Mouse (Mus musculus): Measurements from ENCODE around the gene Foxred1.

Gene Foxred1

DNA sequence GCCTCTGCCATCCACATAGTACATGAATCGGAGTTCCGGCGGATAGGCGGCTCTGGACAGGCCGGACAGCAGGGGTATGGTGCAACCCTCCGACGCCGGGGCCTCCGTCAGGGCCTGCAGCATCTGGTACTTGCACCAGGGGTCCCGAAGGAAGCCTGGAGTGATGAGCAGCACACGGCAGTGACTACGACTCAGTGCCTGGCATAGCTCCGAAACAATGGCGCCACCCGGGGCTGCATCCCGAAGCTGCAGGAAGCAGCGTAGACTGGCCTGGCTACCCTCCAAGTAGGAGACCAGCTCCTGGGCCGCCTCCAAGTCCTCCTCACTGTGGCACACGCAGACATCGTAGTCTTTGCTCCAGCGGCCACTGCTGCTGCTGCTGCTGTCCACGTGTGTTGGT is 22.2 kb downstream of the Foxred1 start:
- peak; percentile 36 for DNase-seq

GRCm38 (mm10) chr9:35187351-35187903 is 23.4 kb downstream of the Foxred1 start:
- DNase-seq = no peak

DNA sequence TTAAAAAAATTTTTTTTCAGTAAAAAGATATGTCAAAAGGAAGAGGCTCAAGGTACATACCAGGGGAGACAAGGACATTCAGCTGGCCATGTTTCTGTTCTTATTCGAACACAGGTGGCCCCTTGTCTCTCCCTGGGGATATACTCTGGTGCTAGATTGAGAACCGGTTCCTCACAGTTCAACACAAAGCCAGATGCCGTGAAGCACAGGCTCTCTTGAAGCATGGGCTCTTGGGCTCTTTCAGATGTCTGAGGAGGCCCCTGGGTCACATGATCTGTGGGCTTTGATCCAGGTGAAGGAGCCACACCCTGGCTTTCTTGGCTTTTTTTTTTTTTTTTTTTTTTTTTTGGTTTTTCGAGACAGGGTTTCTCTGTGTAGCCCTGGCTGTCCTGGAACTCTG is 24.4 kb downstream of the Foxred1 start:
- no peak for DNase-seq

DNA sequence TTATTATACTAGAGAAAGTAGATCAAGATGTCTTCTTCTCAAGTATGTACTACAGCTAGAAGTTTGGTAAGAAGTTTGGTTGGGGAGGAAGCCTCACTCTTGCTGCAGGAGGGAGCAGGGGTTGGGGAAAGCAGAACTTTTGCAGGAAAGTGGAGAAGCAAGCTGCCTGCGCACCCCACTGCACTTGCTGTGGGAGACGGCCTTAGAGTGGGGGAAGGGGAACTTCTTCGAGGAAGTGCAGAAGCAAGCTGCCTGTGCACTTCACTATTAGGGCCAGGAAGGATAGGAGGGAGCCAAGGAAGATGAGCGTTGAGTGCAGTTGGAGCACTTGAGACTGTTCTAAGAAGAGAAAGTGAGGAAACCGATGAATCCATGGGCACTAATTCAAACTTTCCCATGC is 27.5 kb downstream of the Foxred1 start:
- DNase-seq = no peak

GRCm38 (mm10) chr9:35182832-35183231 is 28.0 kb downstream of the Foxred1 start:
- DNase-seq = no peak

GRCm38 (mm10) chr9:35176124-35176659 is 34.7 kb downstream of the Foxred1 start:
- no peak for DNase-seq

GRCm38 (mm10) chr9:35175251-35176123 is 35.4 kb downstream of the Foxred1 start, which contains the start of gene Dcps:
TSS of gene Dcps (minus strand) at chr9:35176061.
- peak; percentile 91 for DNase-seq

DNA sequence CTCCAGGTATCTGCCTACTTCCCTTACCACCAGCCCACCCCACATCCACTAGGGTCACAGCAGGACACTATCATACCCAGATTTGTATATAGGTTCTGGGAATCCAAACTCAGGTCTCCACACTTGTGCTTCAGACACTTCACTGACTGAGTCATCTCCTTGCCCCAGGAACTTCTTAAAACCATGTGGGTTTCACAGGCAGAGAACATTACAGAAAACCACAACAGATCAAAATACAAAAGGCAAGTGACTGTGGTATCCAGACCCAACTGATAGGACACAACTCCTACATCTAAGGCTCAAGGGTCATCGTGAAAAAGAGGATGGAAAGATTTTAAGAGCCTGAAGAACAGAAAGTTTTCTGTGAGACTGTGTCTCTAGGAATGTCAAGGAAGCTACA is 37.5 kb downstream of the Foxred1 start:
- no peak for DNase-seq

DNA sequence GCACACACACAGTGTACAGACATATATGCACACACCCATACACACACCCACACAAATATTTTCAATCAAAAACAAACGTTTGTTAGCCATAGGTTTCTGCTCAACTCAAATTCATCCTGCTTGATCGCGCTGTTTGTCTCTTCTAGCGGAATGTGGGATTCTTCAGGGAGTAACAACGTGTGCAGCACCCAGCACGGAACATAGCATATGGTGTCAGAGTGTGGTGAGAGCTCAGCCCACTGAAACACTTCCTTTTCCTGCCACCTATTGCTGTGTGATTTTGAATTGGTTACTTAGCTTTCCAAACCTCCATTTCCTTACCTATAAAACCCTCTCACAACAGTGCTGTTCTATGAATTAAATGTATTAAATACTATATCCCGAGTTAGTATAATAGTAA is 40.8 kb downstream of the Foxred1 start:
- no peak for DNase-seq

- no peak for DNase-seq
These were observed 43.8 kb downstream of the Foxred1 start for GRCm38 (mm10) chr9:35166798-35167635.

DNA sequence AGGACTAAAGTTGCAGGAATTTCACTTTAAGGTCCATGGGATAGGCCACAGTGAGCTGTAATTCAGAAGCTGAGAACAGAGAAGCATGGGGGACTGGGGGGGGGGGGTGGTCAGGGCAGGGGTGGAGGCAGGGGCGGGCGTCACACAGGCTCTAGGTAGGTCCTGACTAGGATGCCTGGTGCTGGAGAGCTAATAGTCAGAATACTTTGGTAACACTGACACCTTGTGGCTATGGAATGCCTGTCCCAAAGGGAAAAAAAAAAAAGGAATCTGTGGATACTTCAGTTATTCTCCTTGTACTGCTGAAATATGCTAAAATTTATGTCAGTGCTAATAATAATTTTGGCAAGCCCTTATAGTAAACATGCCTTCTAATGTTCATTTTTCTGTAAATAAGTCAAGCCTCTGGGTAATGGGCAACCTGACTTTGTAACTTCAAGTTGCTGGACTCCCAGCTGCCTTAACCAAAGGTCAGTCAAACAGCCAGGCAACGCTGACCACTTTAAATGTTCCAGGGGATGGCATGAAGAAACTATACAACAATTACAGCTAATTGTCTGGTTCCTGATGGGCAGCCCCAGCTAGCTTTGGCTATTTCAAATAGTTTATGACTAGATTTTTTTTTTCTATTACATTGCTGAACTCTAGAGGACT is 44.6 kb downstream of the Foxred1 start:
- DNase-seq = no peak

DNA sequence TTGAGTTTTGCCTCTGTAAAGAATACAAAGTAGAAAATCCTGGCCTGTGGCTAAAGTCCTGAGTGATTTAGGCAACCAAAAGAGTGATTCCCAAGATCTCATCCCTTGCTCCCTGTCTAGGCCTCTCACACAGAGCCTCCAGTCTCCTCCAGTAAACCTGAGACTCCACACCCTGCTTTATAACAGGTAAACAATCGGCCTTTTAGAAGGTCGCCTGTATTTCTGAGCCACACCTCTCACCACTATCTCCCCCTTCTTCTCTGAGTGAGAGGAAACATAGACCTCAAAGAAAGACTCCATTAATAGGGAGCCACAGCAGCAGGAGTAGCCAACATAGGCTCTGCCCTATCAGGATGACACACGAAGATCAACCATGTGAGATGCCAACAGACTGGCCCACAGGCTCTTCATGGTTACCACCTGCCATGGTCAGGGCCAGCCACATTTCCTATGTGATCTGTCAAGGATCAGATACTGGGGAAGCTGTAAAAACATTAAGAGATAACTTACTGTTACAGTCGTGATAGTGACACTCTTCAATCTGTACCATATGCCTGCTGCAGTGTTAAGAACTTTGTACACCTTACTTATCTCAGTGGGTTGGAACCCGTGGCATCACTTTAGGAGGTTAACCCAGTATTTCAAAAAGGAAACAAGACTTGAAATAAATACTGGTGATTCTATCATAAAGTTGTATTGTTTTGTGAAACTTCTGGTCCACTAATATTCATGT is 46.5 kb downstream of the Foxred1 start:
- no peak for DNase-seq

DNA sequence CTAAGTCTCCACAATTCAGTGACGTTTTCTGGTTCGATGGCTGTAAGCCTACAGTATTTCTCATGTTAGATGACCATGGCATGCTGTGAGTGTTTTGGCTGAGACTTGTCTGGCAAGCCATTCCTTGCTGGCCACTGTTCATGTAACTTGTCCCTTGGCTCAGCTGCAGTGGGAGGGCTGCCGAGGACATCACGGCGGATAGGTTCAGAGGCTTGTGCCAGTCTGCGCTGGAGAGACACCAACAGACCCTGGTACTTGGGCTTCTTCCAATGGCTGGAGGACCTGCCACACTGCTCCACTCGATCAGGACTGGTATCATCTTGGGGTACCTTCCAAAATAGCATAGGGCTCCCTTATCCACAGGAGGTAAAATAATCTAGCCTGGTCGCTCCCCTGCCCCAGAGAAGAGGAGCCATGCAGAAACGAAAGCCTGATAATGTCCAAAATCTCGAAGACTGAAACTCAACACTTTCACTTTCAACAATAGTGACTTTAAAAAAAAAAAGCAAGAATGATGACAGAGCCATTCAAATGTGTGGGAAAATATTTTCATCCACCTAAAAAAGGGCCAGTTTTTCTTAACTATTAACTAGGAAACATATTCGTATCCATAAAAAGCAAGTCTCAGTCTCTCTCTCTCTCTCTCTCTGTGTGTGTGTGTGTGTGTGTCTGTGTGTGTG is 47.7 kb downstream of the Foxred1 start:
- DNase-seq = peak; percentile 70

- DNase-seq = no peak
These were observed 49.1 kb downstream of the Foxred1 start for GRCm38 (mm10) chr9:35161721-35162120.

DNA sequence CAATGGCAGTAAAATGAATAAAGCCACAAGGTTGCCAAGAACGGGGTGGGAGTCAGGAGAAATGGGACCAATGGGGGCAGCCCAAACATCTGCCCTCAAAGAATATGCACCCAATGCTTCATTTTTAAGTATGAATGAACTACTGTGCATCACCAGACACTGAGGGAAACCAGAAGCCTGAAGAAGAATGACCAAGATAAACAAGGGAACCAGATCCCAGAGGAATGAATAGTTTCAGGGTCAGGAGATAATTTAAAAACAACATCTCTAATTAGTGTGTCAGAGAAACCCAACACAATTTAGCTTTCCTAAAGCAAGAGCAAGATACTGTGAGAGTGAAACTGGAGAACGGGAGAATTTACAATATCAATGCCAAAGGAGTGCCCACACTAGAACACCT is 50.2 kb downstream of the Foxred1 start:
- DNase-seq = no peak

- no peak for DNase-seq
These were observed 52.4 kb downstream of the Foxred1 start for GRCm38 (mm10) chr9:35158477-35158876.

- DNase-seq = no peak
These were observed 54.0 kb downstream of the Foxred1 start for GRCm38 (mm10) chr9:35156862-35157261.

- DNase-seq = no peak
These were observed 54.7 kb downstream of the Foxred1 start for GRCm38 (mm10) chr9:35156002-35156710.
